Mouse (Mus musculus) left cerebral cortex, postnatal 14 days (tissue): Measurements from ENCODE around the gene Syt1. TPM values are rescaled to one million over a fixed set of nuclear protein-coding genes. Genes with fewer than 3 reads are reported as not detected.

Source experiments
- DNase-seq, 2 experiments: peaks; one replicate each; pipeline ENCODE4 v3.0.0; 2021 to 2022; ENCODE audit warnings: low spot score in 2 of 2, mixed read lengths in 1 of 2
- intact Hi-C: fragments of 180-260 bp; cut with DNase I; formaldehyde crosslinking; loops from one replicate; pipeline ENCODE4 v1.15.1; 2025
- total RNA-seq, 2 experiments: library from RNA; stranded (reverse); gene quantifications; 2 replicates each; pipeline ENCODE4 v1.2.3; 2021

Gene Syt1
- total RNA-seq, 2 experiments from 2014 or later: 1,079 to 1,115 TPM

DNA sequence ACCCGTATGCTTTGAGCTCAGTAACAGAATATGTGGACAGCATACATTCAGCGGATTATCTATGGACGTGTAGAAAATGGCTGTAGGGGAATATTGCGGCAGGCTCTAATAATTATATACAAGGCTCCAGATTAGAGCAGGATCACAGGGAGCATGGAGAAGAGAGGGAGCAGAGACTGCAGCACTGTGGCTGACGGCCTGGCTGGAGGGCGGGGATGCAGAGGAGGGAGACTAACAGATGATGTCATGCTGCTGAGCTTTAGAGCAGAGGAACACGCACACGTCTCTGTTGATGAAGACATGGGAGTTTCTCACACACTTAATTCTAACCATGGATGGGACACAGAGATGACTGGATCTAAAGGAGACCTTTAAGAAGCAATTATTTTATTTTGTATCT, 333.7 kb downstream of the Syt1 start:
- intact Hi-C loops: no loop called here

DNA sequence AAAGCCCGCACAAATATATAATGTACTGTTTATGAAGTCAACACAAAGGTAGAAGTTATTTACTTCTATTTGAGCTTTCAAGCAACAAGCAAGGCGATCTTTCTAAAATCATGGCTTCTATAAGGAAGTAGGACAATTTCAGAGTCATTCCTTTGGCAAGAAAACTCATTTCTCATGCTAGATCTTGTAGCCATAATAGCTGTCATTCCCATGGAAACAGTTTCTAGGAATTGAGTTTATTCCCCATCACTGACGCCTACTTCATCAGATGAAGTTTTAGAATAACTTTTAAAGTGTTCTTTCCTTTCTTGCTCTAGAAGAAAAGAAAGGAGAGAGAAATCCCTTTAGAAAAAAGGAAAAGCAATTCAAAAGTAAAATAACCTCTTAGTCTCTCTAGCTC, 341.8 kb downstream of the Syt1 start:
- intact Hi-C loops: no loop called here
- peak in 1 of 2 experiments; percentile 66 for DNase-seq

More for the DNA sequence above, 333.7 kb downstream of the Syt1 start:
- no peak for DNase-seq

DNA sequence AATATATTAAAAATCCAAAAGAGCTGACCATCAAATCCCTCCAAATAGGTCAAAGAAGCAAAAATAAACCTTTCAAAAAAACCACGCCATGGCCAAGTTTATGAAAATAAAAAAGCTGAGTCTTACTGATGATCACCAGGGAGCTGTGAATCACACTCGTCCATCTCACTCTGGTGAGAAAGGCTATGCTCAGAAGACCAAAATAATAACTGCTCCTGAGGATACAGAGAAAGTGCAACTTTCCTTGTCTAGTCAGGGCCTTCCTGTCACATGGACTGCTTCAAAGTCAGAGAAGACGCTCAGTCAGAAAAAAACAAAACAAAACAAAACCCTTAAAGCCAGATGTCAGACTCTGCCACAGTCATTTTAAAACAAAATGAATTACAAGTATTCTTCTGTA, 350.5 kb downstream of the Syt1 start:
- intact Hi-C loops: no loop called here
- no peak for DNase-seq

DNA sequence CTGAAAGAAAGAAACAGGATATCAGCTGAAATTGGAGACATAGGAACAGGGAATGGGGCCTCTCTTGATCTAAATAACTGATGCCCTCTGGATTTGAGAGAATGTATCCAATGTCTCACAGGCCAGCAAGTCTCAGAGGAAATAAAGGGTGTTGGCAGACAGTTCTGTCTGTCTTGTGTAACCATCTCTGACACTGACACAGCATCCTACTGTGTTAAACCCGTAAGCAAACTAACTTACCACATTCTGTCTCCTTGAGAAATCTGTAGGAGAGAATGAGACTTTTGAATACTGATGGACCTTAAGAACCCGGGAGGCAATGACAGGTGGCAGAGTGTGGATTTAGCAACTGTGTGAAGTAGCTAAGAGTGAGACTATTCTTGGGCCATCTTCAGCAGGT, 352.5 kb downstream of the Syt1 start:
- no peak for DNase-seq

DNA sequence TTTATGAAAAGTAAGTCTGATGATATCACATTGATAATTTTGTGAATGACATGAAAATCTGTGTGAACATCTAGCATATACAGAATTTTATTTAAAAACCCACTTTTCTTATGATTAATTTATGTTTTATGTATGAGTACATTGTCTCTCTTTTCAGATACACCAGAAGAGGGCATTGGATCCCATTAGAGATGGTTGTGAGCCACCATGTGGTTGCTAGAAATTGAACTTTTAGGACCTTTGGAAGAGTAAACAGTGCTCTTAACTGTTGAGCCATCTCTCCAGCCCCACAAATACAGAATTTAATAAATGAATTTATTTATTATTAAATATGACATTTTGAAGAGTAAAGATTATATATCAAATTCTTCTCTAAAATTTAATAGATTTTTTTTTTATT, 353.1 kb downstream of the Syt1 start:
- intact Hi-C loops: no loop called here

More for the DNA sequence above, 352.5 kb downstream of the Syt1 start:
- intact Hi-C loops: no loop called here

DNA sequence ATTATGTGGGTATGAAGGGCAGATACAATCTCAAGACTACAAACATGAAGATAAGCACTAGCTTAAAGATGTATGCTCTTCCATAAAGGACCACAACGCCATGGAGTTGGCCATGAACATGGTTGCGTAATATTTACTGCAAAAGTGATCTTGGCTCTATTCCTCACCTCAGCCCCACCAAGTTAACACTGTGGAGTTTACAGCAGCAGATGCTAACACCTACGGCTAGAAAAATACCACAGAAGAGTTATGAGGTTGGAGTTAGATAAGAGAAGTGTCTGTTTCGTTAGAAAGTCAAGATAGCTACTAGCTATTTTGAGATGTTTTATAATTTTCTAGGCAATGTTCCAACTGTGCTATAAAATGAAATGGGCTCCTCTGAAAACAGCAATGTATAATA, 353.9 kb downstream of the Syt1 start:
- intact Hi-C loops: no loop called here
- peak in 1 of 2 experiments; percentile 57 for DNase-seq

More for the DNA sequence above, 353.1 kb downstream of the Syt1 start:
- no peak for DNase-seq

DNA sequence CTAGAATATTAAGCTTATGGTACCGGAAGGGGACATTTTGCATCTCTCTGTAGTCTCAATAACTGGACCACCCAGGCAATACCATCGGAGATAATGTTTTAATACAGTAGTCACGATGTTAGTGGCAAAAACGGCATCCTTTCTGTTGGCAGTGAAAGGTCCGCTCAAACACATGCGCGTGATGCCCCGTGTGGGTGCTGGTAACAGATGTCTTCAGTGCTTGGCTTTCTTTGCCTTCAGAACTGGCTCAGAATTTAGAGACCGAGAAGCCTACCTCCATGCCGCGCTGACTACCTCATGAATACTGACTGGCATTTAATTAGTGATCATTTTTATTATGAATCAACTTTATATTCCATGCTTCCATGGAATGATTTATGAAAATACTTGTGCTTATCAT, 355.7 kb downstream of the Syt1 start:
- intact Hi-C loops: no loop called here
- DNase-seq: no peak

DNA sequence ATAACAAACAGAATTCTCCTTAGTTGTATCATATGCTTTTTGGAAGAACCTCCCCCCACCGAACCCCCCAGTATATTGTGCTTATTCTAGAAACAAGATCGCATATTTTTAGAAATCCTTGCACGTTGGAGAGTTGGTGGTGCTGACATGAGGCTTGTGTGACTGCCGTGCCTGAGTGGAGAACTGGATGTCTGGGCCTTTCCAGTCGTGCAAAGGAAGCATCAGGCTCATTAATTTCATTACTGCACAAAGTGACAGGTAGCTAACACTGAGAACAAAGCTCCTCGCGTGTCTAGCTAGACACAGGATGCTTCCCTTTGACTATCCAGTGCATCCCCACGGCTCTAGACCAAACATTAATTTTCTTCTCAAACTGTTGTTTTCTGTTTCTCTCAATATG, 358.0 kb downstream of the Syt1 start:
- intact Hi-C loops: no loop called here

DNA sequence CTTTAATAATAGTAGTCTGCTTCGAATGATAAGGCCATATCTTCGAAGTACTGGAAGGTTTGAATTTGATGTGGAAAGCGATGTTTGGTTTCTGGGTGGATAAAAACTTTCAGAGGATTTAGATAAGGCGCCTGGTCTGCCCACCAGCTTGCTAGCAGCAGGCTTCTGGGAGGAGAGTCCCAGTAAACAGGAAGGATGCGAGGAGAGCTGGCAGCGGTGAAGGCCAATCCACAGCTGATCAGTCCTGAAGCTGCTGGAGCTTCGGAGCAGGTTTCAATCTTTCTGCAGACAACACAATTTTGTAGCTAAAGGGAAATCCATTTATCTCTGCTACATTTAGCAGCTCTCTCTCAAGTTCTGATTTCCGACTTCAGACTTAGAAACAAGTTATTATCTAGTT, 358.7 kb downstream of the Syt1 start:
- no peak for DNase-seq
- intact Hi-C loops: no loop called here

More for the DNA sequence above, 358.0 kb downstream of the Syt1 start:
- no peak for DNase-seq

DNA sequence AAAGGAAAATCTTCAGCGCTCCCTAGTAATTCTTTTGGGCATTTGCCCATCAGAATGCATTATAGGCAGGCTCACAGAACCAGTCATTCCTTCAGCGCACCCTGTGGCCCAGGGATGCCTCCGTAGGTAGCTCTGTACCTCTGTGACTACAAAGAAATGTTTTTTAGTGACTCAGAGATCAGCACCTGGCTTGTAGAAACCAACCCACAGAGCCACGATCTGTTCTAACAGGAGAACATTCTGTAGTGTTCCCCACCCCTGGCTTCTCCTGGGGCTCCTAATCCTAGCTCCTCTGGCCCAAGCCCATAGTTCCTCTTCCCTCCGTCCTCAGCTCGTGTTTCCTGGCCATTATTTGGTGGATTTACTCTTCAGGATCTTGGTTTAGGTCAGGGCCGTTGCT, 361.6 kb downstream of the Syt1 start:
- intact Hi-C loops: no loop called here
- no peak for DNase-seq

DNA sequence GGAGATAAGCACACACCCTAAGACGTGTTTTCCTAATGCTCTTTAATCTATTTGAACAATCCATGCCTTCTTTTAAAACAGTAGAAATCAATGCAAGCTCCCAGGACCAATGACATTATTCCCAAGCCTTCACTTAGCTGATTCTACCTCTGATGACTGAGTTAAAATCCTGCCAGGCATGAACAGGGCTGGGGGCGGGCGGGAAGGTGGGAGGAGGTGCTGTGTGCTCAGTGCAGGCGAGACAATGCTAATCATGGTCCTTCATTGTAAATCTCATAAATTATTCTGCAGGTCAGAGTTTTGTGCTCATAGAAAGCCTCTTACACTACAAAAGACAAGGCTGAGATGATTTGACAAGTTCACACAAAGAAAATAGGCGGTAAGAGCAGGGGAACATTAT, 366.9 kb downstream of the Syt1 start:
- DNase-seq: no peak
- intact Hi-C loops: no loop called here

DNA sequence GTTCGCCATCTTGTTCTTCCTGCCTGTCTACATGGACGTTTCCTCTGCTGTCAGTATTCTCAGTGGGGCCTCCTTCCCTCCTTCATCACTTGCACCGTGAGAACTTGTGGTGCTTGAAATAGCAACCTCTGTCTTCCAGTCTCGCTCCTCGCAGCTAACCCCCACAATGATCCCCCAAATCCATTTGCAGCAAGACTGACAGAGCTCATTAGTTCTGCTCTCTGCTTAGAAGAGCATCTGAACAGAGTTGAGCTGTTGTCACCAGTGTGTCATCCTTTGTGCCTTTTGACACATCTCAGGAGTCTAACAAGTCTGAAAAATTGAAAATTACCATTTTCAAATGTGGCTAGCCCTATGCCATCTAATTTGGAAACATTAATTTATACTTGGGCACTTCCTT, 372.7 kb downstream of the Syt1 start:
- intact Hi-C loops: no loop called here

DNA sequence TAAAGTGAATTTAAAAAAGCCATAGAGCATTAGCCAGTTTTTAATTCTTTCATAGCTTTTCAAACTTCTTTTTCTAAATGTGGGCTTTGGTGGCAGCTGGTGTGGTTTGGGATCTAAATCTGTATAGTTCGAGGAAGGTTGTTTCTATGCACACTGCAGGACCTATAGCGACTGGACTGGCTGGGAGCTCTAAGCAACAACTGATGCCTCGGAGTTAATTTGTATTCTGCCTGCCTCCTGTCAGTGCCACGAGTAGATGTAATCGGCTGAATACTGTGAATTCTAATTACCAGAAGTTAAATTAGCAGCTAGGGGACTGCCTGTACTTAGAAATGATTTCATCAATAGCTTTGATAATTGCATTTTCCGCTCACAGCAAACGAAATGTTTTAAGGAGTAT, 374.7 kb downstream of the Syt1 start:
- DNase-seq: no peak
- intact Hi-C loops: no loop called here

More for the DNA sequence above, 372.7 kb downstream of the Syt1 start:
- DNase-seq: no peak

DNA sequence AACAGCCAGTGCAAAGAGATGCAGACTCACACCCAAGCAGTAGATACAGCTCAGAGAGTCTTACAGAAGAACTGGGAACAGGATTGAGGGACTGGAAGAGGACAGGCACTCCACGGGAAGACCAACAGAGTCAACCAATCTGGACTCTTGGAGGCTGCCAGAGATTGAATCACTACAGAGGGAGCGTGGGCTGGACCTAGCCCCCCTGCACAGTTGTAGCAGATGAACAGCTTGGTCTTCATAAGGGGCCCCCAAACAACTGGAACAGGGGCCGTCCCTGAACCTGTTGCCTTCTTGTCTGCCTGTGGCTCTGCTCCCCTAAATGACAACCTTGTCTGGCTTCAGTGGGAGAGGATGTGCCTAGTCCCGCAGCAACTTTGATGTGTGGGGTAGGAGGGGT, 375.2 kb downstream of the Syt1 start:
- intact Hi-C loops: no loop called here
- DNase-seq: no peak

DNA sequence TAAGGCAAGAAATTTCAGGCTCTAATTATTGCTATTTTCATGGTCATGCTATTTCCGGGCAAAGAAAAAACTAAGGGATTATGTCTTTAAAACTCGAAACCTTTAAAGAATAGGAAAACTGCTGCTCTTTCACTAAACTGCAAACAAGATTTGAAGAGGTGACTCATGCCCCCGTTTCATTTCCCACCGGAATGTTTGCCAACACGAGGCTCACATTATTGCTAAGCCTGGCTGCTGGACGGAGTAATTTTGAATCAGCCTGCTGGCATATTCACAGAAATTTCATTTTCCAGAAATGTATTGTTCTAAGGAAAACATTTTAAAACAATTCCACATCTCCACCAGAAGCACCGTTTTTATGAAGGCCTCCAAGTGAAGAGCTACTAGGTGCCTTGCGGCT, 379.9 kb downstream of the Syt1 start:
- DNase-seq: no peak
- intact Hi-C loops: no loop called here

DNA sequence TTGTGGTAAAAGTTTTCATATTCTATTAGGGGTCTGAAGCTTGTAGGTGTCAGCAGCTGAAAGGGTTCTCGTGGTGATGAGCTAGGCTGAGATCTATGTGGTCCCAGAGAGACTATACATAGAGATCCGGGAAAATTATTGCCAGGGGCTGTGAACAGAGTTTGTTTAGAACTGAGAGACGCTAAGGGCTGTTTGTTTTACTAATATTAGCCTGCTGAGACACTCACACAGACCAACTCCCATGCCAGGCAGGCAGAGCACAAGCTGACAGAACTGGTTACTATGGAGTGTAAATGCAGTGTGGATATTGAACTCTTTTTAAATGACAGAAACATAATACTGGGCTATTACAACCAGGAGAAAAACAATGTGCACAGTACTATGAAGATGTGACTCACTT, 384.4 kb downstream of the Syt1 start:
- intact Hi-C loops: no loop called here
- DNase-seq: no peak

DNA sequence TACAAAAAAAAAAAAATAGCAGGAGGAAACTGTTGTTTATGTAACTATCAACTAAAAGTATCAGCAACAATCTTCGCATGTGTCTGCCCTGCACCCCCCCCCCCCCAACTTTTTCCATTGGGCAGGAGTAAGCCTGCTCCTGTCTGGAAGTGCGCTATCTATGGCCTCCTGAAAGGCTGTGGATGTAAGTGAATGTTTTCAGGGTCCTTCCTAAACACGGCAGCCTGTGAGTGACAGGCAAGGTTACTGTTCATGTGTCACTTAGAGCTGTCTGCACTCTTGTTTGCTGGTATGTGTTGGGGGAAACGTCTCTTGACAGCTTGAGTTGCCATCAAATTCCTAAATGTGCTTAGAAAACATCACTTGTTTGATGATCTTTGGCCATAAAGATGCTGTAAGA, 387.8 kb downstream of the Syt1 start:
- intact Hi-C loops: no loop called here
- no peak for DNase-seq

DNA sequence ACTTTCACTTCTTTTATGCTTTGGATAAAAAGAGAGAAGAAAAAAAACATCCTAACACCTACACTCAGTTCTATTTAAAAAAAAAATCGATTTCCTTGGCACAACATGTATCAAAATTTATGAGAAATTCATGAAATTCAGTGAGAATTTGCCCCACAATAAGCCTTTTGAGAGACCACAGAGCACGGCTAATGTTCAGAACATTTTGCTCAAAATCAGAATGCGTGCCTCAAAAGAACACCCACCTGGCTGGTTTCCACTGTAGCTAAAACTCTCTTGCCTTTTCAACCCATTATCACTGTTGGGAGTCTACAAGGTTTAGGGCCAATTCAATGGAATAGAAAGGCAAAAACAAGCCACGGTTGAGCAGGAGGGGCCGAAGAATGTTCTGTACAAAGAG, 390.9 kb downstream of the Syt1 start:
- intact Hi-C loops: no loop called here
- DNase-seq: no peak

DNA sequence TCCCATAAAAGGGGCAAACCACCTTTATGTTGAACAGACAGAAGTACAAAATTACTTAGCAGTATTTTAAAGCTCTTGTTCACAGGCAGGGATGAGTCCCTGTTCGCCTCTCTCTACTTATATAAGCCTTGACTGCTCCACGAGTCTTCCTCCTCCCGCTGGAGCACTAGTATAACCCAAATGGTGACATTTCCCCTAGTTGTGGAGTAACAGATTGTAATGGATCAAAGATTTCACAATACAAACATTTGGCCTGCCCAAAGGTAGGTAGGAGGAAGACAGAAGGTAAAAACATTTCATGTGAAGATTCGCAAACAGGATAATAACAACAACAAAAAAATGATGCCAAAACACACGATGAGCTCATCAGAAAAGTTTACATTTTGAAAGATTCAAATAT, 391.6 kb downstream of the Syt1 start:
- DNase-seq: no peak
- intact Hi-C loops: no loop called here

DNA sequence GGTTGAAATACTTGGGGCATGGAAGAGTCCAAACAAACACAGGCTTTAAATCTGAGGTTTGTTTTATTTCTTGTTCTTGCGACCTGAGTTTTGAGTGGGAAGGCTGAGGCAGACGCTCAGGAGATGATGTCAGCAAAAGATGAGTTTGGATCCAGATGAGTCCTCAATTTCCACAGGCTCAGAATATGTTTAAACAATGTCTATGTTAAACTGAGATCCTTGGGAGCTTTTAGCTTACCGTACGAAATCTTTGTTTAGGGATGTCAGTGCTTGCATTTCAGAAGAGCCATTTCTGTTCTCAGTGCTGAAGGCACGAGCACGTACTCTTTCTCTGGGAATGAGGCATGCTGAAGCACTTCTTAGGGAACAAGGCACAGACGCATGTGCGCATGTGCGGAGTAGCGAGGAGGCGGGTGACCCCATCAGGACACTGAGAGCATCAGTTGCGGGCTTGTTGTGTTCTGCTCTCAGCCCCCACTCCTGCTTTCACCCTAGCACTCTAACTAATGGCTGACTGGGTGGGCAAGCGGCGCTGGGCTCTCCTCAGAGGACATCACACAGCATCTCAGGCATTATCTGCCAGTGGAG, 400.6 kb downstream of the Syt1 start:
- peak; percentile 52 to 60 for DNase-seq
- intact Hi-C loops: no loop called here

DNA sequence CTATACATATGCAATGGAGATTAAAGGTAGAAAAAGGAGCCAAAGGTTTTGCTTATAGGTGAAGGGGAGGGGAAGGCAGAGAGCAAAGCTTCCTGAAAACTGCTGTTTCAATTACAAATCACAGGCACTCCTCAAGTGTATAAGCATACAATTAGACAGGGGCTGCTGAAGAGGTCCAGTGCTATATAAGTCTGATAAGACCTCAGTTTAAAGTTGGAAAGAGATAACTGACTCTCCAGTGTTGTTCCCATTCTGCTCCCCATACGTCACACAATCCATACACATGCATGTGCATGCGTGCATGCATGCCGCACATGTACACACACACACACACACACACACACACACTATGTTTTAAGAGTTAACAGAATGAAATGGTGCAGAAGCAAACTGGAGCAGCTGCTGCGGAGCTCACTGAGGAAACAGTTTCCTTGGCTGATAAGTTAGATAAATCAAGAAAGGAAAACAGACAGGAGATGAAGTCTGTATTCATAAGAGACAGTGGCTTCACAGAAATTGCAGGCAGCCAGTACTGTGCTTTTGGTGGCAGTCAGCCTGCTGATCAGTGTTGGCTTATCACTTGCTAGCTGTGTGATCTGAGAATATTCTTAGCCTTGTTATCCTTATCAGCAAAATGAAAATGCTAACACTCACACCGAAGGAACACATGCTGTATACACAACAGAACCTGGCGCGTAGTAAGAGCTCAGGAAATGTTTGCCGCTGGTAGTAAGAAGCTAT, 408.9 kb downstream of the Syt1 start:
- DNase-seq: peak in 1 of 2 experiments; percentile 53
- intact Hi-C loops: no loop called here
